Mouse (Mus musculus) CH12.LX (cell line): ENCODE measurements around the gene Asb15.

ENCODE experiments used
- CTCF ChIP-seq, 2 experiments: IDR thresholded peaks in 1 of 2; conservative IDR thresholded peaks in 1 of 2; 2 replicates each; pipeline ENCODE4 v1.5.1; 2011 to 2012; ENCODE audit warnings: low read depth in 2 of 2, low read length in 2 of 2, improper control_type of control experiment in 1 of 2, inconsistent platforms in 1 of 2, mild to moderate bottlenecking in 1 of 2, moderate library complexity in 1 of 2
- ETS1 ChIP-seq: conservative IDR thresholded peaks from 2 replicates; pipeline ENCODE4 v1.6.1; 2012; ENCODE audit warnings: low read depth, mild to moderate bottlenecking, inconsistent platforms, low read length, improper control_type of control experiment, moderate library complexity
- HCFC1 ChIP-seq: IDR thresholded peaks from 2 replicates; pipeline ENCODE4 v1.6.1; 2012; ENCODE audit warnings: low read depth, mild to moderate bottlenecking, inconsistent platforms, low read length, improper control_type of control experiment
- MAZ ChIP-seq: IDR thresholded peaks from 2 replicates; pipeline ENCODE4 v1.6.1; 2012; ENCODE audit warnings: low read depth, mild to moderate bottlenecking, inconsistent platforms, low read length, improper control_type of control experiment, moderate library complexity
- PAX5 ChIP-seq: IDR thresholded peaks from 2 replicates; pipeline ENCODE4 v1.6.1; 2012; ENCODE audit warnings: low read length, inconsistent platforms, mixed read lengths
- POLR2A ChIP-seq: IDR thresholded peaks from 2 replicates; pipeline ENCODE4 v1.6.1; 2011; ENCODE audit warnings: low read depth, mild to moderate bottlenecking, improper control_type of control experiment, low read length
- ZNF384 ChIP-seq: IDR thresholded peaks from 2 replicates; pipeline ENCODE4 v1.6.1; 2012; ENCODE audit warnings: low read depth, low read length, improper control_type of control experiment, inconsistent platforms

DNA sequence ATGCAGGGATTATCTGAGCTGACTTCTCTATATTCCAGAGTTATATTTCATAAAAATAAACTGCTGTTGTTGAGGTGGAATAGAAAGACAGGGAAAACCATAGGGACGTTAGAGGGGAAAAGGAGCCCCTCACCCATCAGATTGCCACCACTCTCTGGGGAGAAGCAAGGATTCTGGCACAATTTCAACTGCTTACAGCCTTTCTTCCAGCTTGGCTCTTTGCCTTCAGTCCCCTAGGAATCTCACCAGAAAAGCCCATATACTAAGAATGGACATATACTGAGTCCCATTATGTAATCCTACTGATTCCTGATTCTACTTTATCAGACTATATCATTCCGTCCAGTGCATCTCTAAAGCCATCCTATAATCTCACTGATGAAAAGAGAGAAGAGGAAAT is 23.8 kb upstream of the Asb15 start:
- TF ChIP-seq CTCF (conservative IDR thresholded peaks at IDR 0.05 in 1 of 2, IDR thresholded peaks at IDR 0.05 in 1 of 2; ENCODE audit: low read depth in 2 of 2, low read length in 2 of 2) (no peak), MAZ (no peak), POLR2A (no peak), ETS1 (no peak), PAX5 (no peak), HCFC1 (no peak), ZNF384 (no peak)
